Mouse (Mus musculus) left cerebral cortex, adult 11 months (tissue): ENCODE measurements at regions not wholly inside any gene's neighbourhood (a gene's known extent, or its start where the extent isn't known, plus 50 kb on each side); places are given as distances from the start of the nearest gene placed in this dataset.

ENCODE experiments used
- DNase-seq: peaks from one replicate; pipeline ENCODE4 v3.0.0; 2022; ENCODE audit warnings: low spot score

DNA sequence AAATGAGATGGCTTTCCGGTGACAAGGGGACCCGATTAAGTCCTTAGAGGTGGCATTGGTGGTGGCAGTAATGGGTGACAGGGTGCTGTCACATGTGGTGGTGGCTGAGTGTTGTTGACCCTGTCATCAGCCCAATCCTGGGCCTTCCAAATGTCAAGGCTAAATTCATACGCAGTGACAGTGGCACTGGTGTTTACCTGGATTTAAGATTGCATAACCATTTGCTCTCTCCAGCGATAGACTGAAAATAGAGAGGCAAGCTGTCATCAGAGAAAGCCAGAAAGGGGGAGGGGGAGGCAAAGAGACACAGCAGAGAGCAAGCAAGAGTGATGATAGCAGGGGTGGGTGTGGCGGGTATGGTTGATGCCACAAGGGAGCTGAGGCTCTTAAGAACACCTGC is 215.1 kb downstream of the Suds3 start:
- no peak for DNase-seq

- DNase-seq, result no peak
Observed at GRCm38 (mm10) chr5:116897391-116897790, 218.5 kb downstream of the Suds3 start.

GRCm38 (mm10) chr5:116895036-116895783 is 220.7 kb downstream of the Suds3 start:
- peak; percentile 37 for DNase-seq

GRCm38 (mm10) chr5:116894575-116894974 is 221.3 kb downstream of the Suds3 start:
- DNase-seq, result no peak

GRCm38 (mm10) chr5:116892877-116893276 is 223.0 kb downstream of the Suds3 start:
- DNase-seq, result no peak

DNA sequence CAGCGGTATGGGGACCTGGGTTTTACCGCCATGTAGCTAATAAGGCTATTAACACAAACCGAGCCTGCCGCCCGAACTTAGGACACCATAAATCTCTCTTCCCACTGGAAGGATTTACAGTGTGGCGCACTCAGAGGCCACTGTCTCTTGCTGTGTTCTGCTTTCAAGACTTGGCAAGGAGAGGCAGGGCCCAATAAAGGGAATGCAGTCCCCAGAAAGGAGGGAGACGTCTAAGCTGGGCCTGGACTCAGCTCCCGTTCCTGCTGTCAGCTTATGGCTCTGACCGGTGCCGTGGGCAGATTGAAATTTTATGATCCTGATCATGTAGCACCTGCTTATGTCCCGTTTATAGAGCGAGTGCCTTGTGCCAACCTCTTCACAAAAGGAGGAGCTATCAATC is 226.7 kb downstream of the Suds3 start:
- DNase-seq, result no peak

GRCm38 (mm10) chr5:116886181-116887136 is 229.5 kb downstream of the Suds3 start:
- DNase-seq, result no peak

GRCm38 (mm10) chr5:116879761-116880160 is 236.2 kb downstream of the Suds3 start:
- DNase-seq, result no peak

DNA sequence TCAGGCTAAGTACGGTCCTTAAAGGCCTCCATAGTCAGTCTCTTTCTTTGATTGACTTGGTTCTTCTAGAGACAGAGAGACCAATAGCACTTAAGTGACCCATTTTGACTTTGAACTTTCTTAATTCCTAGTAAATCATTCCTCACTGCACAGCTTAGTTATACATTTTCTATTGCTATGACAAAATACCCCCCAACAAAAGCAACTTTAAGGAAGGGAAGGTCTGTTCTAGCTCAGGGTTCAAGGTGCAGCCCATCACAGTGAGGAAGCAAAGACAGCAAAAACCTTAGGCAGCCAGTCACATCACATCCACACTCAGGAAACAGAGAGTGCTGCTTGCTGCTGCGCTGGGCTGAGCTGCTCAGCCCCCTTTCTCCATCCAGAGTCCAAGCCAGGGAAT is 241.0 kb downstream of the Suds3 start:
- no peak for DNase-seq

- no peak for DNase-seq
Observed at GRCm38 (mm10) chr5:116868115-116868514, 247.8 kb downstream of the Suds3 start.

DNA sequence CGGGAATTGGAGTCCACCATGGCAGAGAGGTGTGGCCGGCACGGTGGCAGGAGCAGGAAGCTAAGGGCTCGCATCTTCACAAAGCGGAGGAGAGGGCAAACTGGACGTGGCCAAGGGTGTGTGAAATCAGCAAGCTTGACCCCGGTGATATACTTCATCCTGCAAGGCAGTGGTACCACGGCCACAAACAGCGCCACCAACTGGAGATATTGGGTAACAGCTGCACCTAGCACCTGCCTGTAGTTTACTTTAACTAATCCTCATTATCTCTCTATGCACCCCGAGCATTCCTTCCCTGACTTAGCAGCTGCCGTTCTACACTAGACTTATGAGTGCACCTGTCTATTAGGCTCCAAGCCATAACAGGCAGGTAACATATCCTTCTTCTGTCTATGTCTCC is 251.6 kb downstream of the Suds3 start:
- DNase-seq, result no peak

- DNase-seq, result no peak
Observed at GRCm38 (mm10) chr5:116852691-116853090, 261.1 kb upstream of the Srrm4 start.

DNA sequence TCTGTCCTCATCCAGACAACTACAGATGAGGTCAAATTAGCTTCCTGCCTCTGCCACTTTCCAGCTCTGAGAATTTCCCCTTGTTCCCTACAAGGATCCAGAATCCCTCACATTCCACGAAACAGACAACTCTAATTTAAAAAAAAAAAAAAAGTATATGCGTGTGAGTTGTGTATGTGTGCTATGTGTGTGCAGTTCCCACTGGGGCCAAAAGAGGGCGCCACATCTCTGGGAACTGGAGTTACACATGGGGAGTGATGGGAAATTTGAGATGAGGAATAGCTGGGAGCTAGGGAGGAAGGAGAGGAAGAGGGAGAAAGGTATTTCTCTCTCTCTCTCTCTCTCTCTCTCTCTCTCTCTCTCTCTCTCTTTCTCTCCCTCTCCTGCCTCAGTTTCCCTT is 240.3 kb upstream of the Srrm4 start:
- DNase-seq, result no peak

DNA sequence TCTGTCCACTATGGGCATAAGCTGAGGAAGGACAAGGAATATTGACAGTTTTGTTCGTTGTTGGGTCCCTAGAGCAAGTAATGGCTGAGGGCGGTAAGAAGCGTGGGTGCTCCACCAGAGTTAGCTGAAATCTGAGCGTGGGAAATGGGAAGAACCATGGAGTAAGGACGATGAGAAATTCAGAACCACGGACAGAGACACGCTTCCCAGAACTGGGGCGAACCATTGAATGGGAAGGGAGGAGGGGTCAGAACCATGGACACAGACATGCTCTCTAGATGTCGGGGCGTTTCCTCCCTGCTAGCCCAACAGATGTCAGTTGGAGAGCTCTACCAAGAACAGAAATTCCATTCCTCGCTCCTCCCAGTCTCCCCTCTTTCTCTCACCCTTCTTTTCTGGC is 238.2 kb upstream of the Srrm4 start:
- no peak for DNase-seq

- no peak for DNase-seq
Observed at GRCm38 (mm10) chr5:116823260-116823659, 231.6 kb upstream of the Srrm4 start.

GRCm38 (mm10) chr5:116822141-116822540 is 230.5 kb upstream of the Srrm4 start:
- DNase-seq, result no peak

GRCm38 (mm10) chr5:116809799-116810198 is 218.2 kb upstream of the Srrm4 start:
- DNase-seq, result no peak

DNA sequence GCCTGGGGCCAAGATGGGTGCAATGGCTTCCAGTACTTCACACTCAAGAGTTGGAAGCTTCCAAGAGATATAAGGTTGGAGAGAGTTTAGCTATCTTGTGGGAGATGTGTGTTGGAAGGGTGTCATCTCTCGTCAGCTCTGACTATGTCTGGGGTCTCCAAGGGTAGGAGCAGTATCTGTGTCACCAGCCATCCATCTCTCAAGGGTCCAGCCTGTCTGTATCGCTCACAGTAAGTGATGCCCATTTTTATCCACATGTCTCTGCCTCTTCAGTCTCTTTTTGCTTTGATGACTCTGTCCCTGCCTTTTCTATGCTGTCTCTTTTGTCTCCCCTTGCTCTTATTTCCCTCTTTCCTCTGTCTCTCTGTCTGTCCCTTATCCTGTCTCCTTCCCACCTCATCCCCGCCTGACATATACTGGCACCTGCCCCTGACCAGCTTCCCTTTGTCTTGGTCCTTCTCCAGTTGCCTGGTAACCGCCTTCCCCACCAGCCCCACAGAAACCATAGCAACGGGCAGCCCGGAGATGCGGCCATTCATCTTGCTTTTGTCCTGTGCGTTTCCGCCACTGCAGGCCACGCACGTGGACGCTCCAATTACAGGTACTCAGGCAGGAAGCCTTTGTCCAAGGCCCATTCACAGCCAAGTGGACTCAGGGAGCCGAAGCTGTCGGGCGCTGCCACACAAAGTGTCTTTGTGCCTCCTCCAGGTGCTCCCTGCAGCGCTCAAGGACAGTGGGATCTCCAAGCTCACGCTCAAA is 217.6 kb upstream of the Srrm4 start:
- no peak for DNase-seq

- no peak for DNase-seq
Observed at GRCm38 (mm10) chr5:116797460-116797859, 205.8 kb upstream of the Srrm4 start.

DNA sequence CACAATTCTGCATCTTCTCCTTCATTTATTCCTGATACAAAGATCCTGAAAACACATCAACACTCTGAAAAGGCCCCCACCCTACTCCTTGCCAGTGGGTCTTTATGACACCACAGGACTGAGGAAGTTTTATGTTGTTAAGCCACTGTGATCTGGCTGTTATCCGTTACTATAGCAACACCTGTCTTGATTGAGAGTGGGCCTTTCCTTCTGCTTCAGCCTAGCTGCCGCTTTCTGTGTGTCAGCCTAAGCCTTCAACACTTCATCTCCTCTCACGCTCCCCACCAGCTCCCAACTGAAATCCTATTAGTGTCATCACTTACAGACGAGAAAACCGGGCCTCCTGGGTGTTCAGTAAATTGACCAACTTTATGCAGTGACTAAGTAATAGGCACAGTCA is 203.6 kb upstream of the Srrm4 start:
- no peak for DNase-seq

GRCm38 (mm10) chr5:116790419-116790818 is 198.8 kb upstream of the Srrm4 start:
- no peak for DNase-seq

DNA sequence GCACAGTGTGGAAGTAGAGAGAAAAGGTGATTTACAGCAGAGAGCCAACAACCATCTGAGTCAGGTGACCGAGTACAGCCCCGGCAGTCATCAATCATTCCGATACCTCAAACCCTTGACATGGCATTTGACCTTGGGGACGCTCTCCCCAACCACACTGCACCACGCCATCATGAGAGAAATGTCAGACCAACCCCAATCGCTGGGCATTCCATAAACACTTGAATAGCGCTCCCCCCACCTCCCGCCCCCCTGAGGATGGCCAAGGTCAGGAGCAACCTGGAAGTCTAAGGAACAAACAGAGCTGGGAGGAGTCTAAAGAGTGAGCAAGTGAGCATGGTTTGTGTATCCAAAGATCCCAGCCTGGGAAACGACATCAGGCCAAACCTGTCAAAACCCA is 198.2 kb upstream of the Srrm4 start:
- DNase-seq, result no peak
